Mouse (Mus musculus): Measurements from ENCODE around the gene Tra2b.
"Not testable (repeated sequence)": the region's sequence is repeated elsewhere in the genome, so short reads cannot be mapped to it uniquely, and the experiment has no call there.

GRCm38 (mm10) chr16:22238402-22238801 is 27.4 kb downstream of the Tra2b start:
- TF ChIP-seq CTCF (IDR thresholded peaks at IDR 0.05); POLR2A (IDR thresholded peaks at IDR 0.05; ENCODE audit: insufficient read depth, low read depth, low read length): not testable (repeated sequence)

All from heart, adult 2 months (tissue).